Comparison of ENCODE assay signal across 12 mouse cellular contexts in the genomic region with DNA sequence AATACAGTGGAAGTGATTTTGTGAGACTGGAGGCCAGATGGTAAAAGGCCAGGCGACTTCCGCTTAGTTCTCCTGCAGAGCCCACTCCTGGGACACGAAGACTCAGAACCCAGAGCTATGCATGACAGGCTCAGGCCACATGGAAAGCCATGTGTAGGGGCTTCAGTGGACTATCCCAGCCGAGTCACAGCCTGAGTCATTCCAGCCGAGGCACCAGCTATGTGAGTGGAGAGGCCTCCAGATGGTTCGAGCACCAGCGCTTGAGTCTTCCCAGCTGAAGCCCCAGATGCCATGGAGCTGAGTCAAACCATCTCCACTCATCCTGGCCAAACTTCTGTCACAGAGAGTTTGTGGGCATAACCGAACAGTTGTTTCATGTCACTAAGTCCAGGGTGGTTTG. TPM values are rescaled to one million over a fixed set of nuclear protein-coding genes. Genes with fewer than 3 reads are reported as not detected.
DNase-seq lines count a peak whose midpoint lies in the region; ATAC-seq lines count a peak whose summit lies in the region.
"Had no signal": no experiment of that assay in that cellular context is flagged by ENCODE, and none has a peak within 500 bp of the region (broad histone marks: within the 10 kb centered on the region; RNA-seq: fewer than 3 reads in every experiment).

No protein-coding gene starts in this region.

- ATAC-seq in cerebellum, adult (ENCODE audit: insufficient number of reproducible peaks, low FRiP score, low TSS enrichment), result no peak
- ATAC-seq: midbrain, embryonic 16.5 days had no signal

- DNase-seq in cerebellum, postnatal 10 days, result peak; percentile 42 to 60
- no peak for DNase-seq in cerebellum, postnatal 25 days
- peak; percentile 32 to 55 for DNase-seq in right cerebral cortex, postnatal 10 days (ENCODE audit: low spot score in 2 of 2)
- DNase-seq in right cerebral cortex, postnatal 14 days, result no peak
- peak; percentile 29 to 35 for DNase-seq in layer of hippocampus, postnatal 36 days
- peak; percentile 12 for DNase-seq in telencephalon, adult 2 months (ENCODE audit: low read depth, low spot score)
- DNase-seq in retina, embryonic 14.5 days (ENCODE audit: low spot score), result no peak
- DNase-seq: adrenal gland, adult 2 months; kidney, adult 9 months; liver had no signal

RNA-seq across cellular contexts. Expression of a gene that starts 29.5 kb away (rescaled TPM):
- 10 to 100 TPM; 31.3 to 33.7 TPM for total RNA-seq in layer of hippocampus, postnatal 36 days (2021)

Comparison
In these comparisons a context has a peak if more than half of its experiments do, and no peak if none do; other contexts are left out.
1. DNase-seq: peak in cerebellum, postnatal 10 days (2 of 2), right cerebral cortex, postnatal 10 days (2 of 2), layer of hippocampus, postnatal 36 days (2 of 2) and telencephalon, adult 2 months (single experiment); none in cerebellum, postnatal 25 days (0 of 2), right cerebral cortex, postnatal 14 days (single experiment) and retina, embryonic 14.5 days (single experiment).